9 mouse cellular contexts compared by ENCODE assay signal in genomic region chr7:112469817-112470216, GRCm38 (mm10). TPM values are rescaled to one million over a fixed set of nuclear protein-coding genes. Genes with fewer than 3 reads are reported as not detected.
A peak's percentile ranks its signal among the peaks of the same experiment; 100 is the strongest.
DNase-seq lines count a peak whose midpoint lies in the region; ATAC-seq and TF ChIP-seq lines count a peak whose summit lies in the region.
"Had no signal": no experiment of that assay in that cellular context is flagged by ENCODE, and none has a peak within 500 bp of the region (broad histone marks: within the 10 kb centered on the region; RNA-seq: fewer than 3 reads in every experiment).

No protein-coding gene starts in this region.

- TF ChIP-seq CTCF in kidney, adult 2 months (conservative IDR thresholded peaks at IDR 0.05; ENCODE audit: insufficient read depth, insufficient read length, low read depth, low read length): peak; percentile 75

- no peaks in the 10 kb centered on the region for H3K36me3 ChIP-seq in kidney, adult 2 months (ENCODE audit: control insufficient read depth, insufficient read depth, low read length)
- no peaks in the 10 kb centered on the region for H3K36me3 ChIP-seq in limb, embryonic 11.5 days (ENCODE audit: control insufficient read depth, insufficient read depth, low read length)
- no peaks in the 10 kb centered on the region for H3K36me3 ChIP-seq in neural tube, embryonic 14.5 days (ENCODE audit: control insufficient read depth, insufficient read depth, low read length)

- WGBS in kidney, adult 2 months: 40% methylated on average over 5 of the region's 5 CpGs
- WGBS in limb, embryonic 11.5 days: 43% methylated on average over 5 of the region's 5 CpGs
- 35% methylated on average over 5 of the region's 5 CpGs for WGBS in neural tube, embryonic 14.5 days

- H3K9me3 ChIP-seq in limb, embryonic 11.5 days (ENCODE audit: control insufficient read depth, low read length): no peaks in the 10 kb centered on the region
- no peaks in the 10 kb centered on the region for H3K9me3 ChIP-seq in neural tube, embryonic 14.5 days (ENCODE audit: control insufficient read depth, low read length)

- ATAC-seq in limb, embryonic 11.5 days (ENCODE audit: insufficient number of reproducible peaks, low FRiP score, low TSS enrichment, low read depth): no peak
- peak; percentile 55; the same call in 1 of the 2 replicates for ATAC-seq in neural tube, embryonic 14.5 days (ENCODE audit: low read depth)

- H3K4me2 ChIP-seq in limb, embryonic 11.5 days (ENCODE audit: low read depth, severe bottlenecking): no peak overlapping the region
- H3K4me2 ChIP-seq in neural tube, embryonic 14.5 days (ENCODE audit: low read depth, low read length): no peak overlapping the region

- no peak for TF ChIP-seq POLR2A in kidney, adult 2 months (IDR thresholded peaks at IDR 0.05; ENCODE audit: low read depth, low read length)

- H3K9ac ChIP-seq in limb, embryonic 11.5 days (ENCODE audit: low read length): no peak overlapping the region
- H3K9ac ChIP-seq in neural tube, embryonic 14.5 days (replicated peaks; ENCODE audit: low read depth, low read length): no peak overlapping the region

- no peaks in the 10 kb centered on the region for H3K27me3 ChIP-seq in kidney, adult 2 months (replicated peaks; ENCODE audit: control insufficient read depth, insufficient read depth, low read length)
- H3K27me3 ChIP-seq in limb, embryonic 11.5 days (ENCODE audit: control insufficient read depth, insufficient read depth, low read length): no peaks in the 10 kb centered on the region
- no peaks in the 10 kb centered on the region for H3K27me3 ChIP-seq in neural tube, embryonic 14.5 days (ENCODE audit: control insufficient read depth, insufficient read depth, low read length)

- peaks cover 26% of the 10 kb centered on the region for H3K4me1 ChIP-seq in kidney, adult 2 months (ENCODE audit: control insufficient read depth, insufficient read depth, low read length)
- H3K4me1 ChIP-seq in limb, embryonic 11.5 days (ENCODE audit: control insufficient read depth, insufficient read depth, low read length): peaks cover 34% of the 10 kb centered on the region
- H3K4me1 ChIP-seq in neural tube, embryonic 14.5 days (ENCODE audit: control insufficient read depth, insufficient read depth, low read length): peaks cover 5% of the 10 kb centered on the region; the same call in 1 of the 2 replicates

- DNase-seq in CD4-positive helper T cell, adult 2 months (ENCODE audit: low read depth, low spot score): peak; percentile 13
- DNase-seq in adrenal gland, postnatal 25 days: peak; percentile 84
- DNase-seq in embryo, embryonic 9.5 days (ENCODE audit: extremely low spot score): peak; percentile 79
- DNase-seq in gastrocnemius, postnatal 4 days (ENCODE audit: low spot score in 2 of 2): peak; percentile 72 to 82
- DNase-seq in kidney, adult 2 months: peak; percentile 80
- DNase-seq in limb, embryonic 11.5 days (ENCODE audit: low spot score): peak; percentile 88
- DNase-seq in thymus, postnatal 14 days: peak; percentile 57

- no peak overlapping the region for H3K4me3 ChIP-seq in kidney, adult 2 months (ENCODE audit: insufficient read depth, low read depth, low read length)
- no peak overlapping the region for H3K4me3 ChIP-seq in limb, embryonic 11.5 days (ENCODE audit: low read depth, low read length)
- no peak overlapping the region for H3K4me3 ChIP-seq in neural tube, embryonic 14.5 days (ENCODE audit: low read depth, low read length)
- H3K4me3 ChIP-seq: erythroblast, embryonic 14.5 days had no signal

- H3K27ac ChIP-seq in kidney, adult 2 months (ENCODE audit: insufficient read depth, low read depth, low read length): no peak overlapping the region
- no peak overlapping the region for H3K27ac ChIP-seq in limb, embryonic 11.5 days (replicated peaks; ENCODE audit: low read depth, low read length)
- H3K27ac ChIP-seq in neural tube, embryonic 14.5 days (ENCODE audit: low read depth, low read length): no peak overlapping the region

RNA-seq across cellular contexts. Expression of gene Parva, which starts 42.5 kb away (rescaled TPM):
- total RNA-seq in adrenal gland, postnatal 25 days (2021): 89.8 and 98.3 TPM in 2 replicates
- total RNA-seq in gastrocnemius, postnatal 4 days (2021): 10 to 100 TPM; 73.8 to 77.9 TPM
- polyA plus RNA-seq in kidney, adult 2 months (2012; rRNA removed): 78.3 and 82.5 TPM in 2 replicates
- 64.2 and 68.8 TPM in 2 replicates for polyA plus RNA-seq in limb, embryonic 11.5 days (2014; fragmentation: Nextera tagmentation; extraction: Ambion mirVana)
- 18.4 and 29.9 TPM in 2 replicates for polyA plus RNA-seq in neural tube, embryonic 14.5 days (2014; fragmentation: Nextera tagmentation; extraction: Ambion mirVana)

Comparison
In these comparisons a context has a peak if more than half of its experiments do, and no peak if none do; other contexts are left out.
1. DNase-seq: peak in every context shown above with its lines; median percentile 88 in limb, embryonic 11.5 days; 84 in adrenal gland, postnatal 25 days; 80 in kidney, adult 2 months; 79 in embryo, embryonic 9.5 days; 77 in gastrocnemius, postnatal 4 days; 57 in thymus, postnatal 14 days; 13 in CD4-positive helper T cell, adult 2 months.